Mouse (Mus musculus): ENCODE measurements around the gene Tbc1d22a. TPM values are rescaled to one million over a fixed set of nuclear protein-coding genes. Genes with fewer than 3 reads are reported as not detected.

Gene Tbc1d22a
- total RNA-seq, 2 experiments from 2014 or later: 33.5 to 34.5 TPM

DNA sequence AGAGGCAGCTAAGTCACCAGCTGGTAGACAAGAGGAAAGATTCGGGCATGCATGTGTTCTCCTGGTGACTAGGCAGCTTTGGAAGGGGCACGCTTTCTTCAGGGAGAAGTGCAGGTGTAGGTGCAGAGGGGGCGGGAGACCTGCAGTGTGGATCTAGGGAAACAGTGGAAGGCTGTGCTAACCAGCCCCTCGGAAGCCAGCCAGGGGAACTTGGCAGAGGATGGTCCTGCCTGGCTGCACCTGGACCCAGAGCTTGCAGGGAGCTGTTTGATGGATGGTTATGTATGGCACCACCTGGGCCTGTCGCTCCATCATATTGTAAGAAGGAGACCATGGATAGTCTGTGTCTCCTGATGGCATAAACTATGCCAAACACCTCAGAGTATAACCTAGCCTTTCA lies 214.2 kb downstream of the Tbc1d22a start:
- no peak for DNase-seq (ENCODE audit: extremely low spot score in 1 of 2, low spot score in 1 of 2)

DNA sequence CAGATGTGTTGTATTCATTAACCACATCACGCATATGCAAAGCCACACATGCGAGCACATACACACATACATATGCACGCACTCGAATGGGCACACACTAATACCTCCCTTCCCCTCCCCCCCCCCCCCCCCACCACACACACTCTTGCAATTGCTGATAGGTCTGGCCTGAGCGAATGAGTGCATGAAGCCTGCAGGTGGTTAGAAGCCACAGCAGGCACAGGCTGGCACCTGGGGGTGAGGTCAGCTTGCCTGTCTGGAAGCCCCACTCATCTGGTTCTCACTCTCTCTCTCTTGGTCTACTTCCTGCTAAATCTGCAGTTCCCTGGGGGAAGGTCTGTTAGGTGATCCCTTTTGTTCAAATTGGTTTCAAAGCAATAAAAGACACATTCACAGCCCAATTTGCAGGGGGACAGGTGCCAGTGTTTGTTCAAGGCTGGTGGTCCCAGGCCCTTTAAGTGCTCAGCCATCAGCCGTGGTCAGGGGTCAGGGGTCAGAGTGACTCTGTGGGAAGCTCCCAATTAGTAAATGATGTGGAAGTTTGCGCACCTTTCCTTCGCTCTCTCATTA lies 215.6 kb downstream of the Tbc1d22a start:
- no peak for DNase-seq (ENCODE audit: extremely low spot score in 1 of 2, low spot score in 1 of 2)

DNA sequence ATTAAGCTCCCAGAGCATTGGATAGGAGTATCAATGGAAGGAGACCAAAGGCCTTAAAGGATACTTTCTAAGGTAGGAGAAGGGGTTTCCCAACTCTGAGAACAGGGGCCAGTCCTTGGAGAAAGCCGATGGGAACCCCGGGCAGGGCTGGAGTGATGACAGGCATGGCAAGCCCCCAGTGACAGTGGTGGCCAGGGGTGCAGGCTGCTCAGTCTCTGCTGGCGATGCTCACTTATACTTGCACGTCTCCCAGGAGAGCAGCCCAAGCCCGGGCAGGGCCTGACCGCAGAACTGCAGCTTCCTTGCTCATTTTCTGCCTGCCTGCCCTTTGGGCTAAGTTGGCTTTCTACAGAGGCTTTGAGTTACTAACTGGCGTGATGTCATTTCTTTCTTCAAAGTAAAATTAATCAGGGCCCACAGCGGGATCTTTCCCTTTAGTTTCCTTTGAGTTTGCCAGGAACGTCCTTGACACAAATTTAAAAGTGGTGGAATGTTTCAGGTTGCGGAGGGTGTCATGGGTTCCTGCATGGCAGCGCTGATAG lies 217.4 kb downstream of the Tbc1d22a start:
- no peak for DNase-seq (ENCODE audit: extremely low spot score in 1 of 2, low spot score in 1 of 2)

DNA sequence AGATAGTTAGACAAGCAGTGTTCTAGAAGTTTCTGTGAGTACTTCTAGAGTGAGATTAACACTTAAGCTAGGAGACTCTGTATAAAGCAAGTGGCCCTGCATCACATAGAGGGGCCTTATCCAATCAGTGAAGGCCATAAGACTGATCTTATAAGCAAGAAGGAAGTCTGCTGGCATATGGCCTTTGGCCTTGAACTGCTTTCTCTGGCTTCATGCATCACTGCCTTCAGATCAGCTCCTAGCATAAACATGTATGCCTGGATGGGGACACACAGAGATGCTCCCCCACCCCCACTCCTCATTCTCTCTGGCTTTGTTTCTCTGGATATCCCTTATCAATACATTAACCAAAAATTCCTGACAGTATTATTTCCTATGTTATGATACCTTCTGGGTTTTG lies 218.5 kb downstream of the Tbc1d22a start:
- no peak for DNase-seq (ENCODE audit: extremely low spot score in 1 of 2, low spot score in 1 of 2)

DNA sequence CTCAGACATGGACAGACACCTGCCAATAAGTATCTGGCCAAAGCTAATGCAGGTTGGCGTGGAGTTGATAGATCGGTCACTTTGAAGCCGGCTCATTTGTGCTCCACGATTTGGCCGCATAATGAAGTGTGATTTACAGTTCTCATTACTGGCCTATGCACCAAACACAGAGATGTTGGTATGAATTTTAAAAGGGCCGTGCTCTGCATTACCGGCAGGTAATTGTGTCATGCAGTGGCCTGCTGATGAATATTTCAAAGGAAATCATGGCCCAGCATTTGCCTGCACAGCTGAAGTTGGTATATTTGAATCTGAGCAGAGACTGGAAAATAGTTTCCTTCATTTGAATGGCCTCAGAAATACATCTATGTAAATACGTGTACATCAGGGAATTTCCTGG lies 219.1 kb downstream of the Tbc1d22a start:
- DNase-seq (ENCODE audit: extremely low spot score in 1 of 2, low spot score in 1 of 2): no peak

DNA sequence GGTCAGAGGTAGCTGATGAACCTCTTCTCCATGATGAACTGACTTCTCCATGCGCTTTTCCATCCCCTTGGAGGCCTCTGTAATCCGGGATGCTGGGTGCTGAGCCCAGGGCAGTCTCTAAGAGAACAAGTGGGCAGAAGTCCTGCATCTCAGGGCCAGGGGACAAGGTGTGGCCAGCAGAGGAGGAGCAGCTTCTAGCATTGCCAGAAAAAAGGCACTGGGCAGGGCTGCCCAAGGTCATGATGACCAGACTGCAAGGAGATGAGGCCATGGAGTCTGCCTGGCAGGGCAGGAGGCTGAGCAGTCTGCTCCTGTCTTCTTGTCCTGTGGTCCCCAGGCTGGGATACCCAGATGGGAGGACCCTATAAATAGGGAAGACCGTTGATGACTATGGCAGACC lies 220.0 kb downstream of the Tbc1d22a start:
- DNase-seq (ENCODE audit: extremely low spot score in 1 of 2, low spot score in 1 of 2): no peak

DNA sequence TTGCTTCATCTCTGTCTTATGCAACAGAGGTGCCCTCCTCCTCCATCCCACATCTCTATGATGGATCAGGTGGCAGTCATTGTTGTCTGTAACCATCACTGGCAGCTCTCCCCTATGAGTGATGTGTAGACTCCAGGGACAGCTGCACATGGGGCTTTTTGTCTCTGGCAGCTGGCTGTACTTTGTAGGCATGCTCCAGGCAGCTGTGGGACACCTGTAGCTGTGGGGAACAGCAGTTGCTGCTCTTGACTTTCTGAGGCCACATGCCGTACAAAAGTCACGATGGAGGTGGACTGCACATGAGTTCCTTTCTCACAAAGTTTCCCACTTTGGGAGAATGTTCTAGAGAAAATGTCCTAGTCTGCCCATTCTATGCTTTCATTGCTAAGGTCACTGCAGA lies 223.1 kb downstream of the Tbc1d22a start:
- DNase-seq (ENCODE audit: extremely low spot score in 1 of 2, low spot score in 1 of 2): no peak

DNA sequence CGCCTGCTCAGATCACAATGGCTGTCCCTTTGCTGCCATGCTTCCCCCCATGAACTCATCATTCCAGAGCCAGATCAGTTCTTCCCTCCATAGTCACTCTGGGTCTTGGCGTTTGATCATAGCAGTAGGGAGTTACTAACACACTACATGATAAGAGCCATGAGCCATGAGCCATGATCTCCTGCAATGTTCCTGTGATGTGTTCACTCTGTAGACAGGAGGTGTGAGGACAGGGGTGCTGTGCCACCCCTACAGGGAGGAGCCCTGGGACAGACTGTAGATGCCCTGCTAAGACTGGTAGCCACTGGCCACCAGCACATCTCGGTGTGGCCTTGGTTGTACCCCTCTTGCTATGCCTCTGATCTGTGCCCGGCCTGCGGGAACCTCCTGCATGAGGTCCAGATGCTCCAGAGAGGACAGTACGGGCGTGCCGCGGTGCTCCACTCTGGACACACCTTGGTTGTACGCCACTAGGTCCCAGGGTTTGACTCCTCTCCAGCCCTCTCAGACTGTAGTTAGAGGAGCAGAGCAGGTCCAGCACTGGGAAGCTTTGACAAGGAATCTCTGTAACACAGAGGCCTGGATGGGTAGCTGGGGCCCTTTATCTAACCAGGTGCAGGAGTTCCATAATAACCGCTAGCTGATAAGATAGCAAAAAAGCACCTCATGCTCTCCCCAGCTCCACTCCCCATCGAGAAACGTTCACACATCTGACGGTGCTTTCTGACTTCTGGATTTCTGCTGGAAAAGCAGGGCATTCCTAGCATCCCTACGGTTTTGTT lies 224.9 kb downstream of the Tbc1d22a start:
- DNase-seq (ENCODE audit: extremely low spot score in 1 of 2, low spot score in 1 of 2): no peak

DNA sequence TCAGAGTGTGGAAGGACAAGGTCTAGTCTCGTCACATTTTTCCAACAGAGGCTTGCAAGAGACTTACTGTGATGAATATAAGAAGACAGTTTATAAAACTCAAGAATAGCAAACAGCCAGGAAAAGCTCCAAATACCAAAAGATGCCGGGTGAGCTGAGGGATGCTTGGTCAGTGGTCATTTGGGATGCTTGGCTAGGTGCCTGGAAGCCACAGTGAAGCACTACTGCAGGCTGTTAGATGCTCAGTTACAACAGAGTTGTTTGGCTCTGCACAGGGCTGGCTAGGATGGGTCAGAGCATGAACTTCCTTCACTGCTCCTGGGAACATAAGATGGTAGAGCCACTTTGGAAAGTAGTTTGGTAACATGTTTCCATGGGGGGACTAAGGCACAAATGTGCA lies 230.0 kb downstream of the Tbc1d22a start:
- no peak for DNase-seq (ENCODE audit: extremely low spot score in 1 of 2, low spot score in 1 of 2)

DNA sequence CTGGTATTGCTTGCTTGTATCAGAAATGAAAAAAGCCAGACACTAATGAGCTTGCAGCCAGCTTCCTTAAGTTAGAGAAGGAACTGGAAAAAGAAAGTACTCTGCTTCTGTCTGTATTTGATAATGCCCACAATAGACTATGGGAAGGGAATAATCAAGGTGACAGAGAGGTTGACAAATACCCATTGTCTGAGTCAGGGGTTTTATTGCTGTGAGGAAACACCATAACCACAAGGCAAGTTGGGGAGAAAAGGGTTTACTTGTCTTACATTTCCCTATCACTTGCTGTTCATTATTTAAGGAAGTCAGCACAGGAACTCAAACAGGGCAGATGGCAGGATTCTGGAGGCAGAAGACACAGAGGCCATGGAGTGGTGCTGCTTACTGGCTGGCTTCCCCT lies 231.8 kb downstream of the Tbc1d22a start:
- no peak for DNase-seq (ENCODE audit: extremely low spot score in 1 of 2, low spot score in 1 of 2)

- no peak for DNase-seq (ENCODE audit: extremely low spot score in 1 of 2, low spot score in 1 of 2)
These were observed 233.0 kb downstream of the Tbc1d22a start for GRCm38 (mm10) chr15:86447251-86447650.

DNA sequence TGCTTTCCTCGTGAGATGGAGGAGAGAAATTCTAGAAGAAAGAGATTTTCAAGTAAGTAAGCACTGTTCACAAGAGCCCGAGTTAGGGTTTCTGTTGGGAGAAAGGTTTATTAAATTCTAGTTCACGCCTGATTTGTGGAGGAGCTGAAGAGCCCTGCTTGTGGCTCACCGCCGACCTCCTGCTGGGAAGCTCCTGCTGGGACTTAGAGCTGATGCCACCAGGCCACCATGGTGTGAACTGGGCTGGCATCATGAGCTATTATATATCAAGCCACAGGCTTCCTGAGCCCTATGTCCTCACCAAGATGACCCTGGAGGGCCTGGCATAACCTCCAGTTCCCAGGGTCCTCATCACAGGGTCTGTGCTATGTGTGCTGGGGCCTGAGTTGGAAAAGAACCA lies 235.0 kb downstream of the Tbc1d22a start:
- DNase-seq (ENCODE audit: extremely low spot score in 1 of 2, low spot score in 1 of 2): no peak

DNA sequence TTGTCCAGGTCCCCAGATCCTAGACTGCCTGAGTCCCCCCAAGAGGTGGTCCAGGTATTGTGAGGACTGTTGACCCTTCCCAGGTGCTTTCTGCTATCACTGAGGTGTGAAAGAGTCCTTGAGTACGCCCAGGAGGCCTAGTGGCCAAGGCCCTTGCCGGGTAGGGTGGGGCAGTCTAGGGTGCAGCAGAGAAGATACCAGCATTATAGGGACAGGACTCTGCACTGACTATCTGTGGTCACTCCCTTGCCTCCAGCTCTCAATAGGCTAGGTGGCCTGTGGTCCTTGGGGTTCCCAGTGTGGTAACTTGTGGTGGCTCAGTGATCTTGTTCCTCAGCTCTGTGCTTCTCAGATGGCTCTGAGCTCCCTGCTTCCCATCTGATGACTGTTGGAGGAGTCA lies 235.5 kb downstream of the Tbc1d22a start:
- DNase-seq (ENCODE audit: extremely low spot score in 1 of 2, low spot score in 1 of 2): no peak

DNA sequence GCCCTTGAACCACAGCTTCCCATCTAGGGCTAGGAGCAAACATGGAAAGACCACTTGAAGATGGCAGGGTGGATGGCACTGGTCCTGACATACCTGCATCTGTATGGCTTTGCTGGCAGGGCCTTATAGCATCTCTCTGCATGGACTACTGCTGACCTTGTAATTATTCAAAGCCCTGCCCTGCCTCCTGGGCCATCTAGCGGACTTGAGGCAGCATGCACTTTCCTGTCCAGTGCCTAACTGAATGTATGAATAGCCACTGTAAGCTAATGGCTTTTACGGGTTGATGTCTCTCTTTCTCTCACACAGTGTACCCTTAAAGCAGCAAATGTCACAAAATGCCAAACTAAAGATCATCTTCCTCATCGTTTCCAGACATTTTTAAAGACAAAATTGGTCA lies 245.2 kb downstream of the Tbc1d22a start:
- DNase-seq (ENCODE audit: extremely low spot score in 1 of 2, low spot score in 1 of 2): no peak

GRCm38 (mm10) chr15:86462636-86463035 lies 248.4 kb downstream of the Tbc1d22a start:
- no peak for DNase-seq (ENCODE audit: extremely low spot score in 1 of 2, low spot score in 1 of 2)

GRCm38 (mm10) chr15:86468082-86468481 lies 253.8 kb downstream of the Tbc1d22a start:
- DNase-seq (ENCODE audit: extremely low spot score in 1 of 2, low spot score in 1 of 2): no peak

DNA sequence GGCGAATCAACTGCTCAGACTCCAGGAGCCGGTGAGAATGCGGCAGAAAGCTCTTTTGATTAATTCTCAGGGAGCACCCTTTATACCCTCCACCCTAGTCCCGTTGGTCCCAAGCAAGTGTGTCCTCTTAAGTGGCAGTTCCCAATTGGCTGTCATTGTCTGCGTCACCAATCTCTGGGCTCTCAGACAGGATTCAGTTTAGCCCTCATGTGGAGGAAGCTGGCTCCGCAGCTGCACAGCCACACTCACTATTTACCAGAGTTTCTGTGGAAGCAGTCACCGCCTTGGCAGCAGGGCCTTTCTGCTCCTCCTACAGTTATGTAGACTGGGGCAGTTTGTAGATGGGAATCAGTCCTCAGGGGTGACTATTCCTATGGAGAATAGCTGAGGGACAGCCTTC lies 256.9 kb downstream of the Tbc1d22a start:
- DNase-seq (ENCODE audit: extremely low spot score in 1 of 2, low spot score in 1 of 2): no peak

GRCm38 (mm10) chr15:86473473-86473872 lies 259.2 kb downstream of the Tbc1d22a start:
- DNase-seq (ENCODE audit: extremely low spot score in 1 of 2, low spot score in 1 of 2): no peak

GRCm38 (mm10) chr15:86474951-86475350 lies 260.7 kb downstream of the Tbc1d22a start:
- DNase-seq (ENCODE audit: extremely low spot score in 1 of 2, low spot score in 1 of 2): no peak

DNA sequence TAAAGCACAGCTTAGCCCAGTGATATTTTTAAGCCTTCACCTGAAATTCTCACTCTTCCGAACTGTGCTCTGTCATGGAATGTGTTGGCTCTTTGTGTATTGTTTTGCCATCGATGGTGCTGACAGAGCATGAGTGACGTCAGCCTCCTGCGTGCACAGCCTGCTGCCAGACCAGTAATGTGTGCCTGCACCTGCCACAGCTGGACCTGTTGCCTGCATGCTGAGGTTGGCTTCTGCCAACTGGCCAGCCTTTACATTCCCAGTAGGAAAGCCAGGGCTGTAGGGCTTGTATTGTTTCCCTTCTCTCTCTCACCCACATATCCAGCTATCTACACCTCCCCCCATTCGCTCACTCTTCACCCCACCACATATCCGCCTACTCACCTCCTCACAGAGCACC lies 262.2 kb downstream of the Tbc1d22a start:
- DNase-seq (ENCODE audit: extremely low spot score in 1 of 2, low spot score in 1 of 2): no peak

DNA sequence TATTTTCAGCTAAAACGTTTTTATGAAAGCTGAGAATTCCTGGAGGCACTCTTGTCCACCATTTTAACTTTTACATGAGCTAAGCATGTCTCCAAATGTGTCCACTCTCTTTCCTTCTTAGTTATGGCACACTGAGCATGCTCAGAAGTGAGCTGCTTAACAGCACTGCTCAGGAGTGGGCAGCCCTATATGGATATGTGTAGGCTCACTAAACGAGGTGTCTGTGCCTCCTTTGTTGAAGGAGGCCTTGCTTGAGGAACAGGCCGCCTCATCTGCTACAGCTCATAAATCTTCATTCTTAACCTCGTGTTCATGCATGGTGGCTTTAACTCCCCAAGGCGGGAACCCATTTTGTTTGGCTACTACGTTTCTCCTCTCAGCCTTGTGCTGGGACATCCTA lies 262.8 kb downstream of the Tbc1d22a start:
- DNase-seq (ENCODE audit: extremely low spot score in 1 of 2, low spot score in 1 of 2): no peak

DNA sequence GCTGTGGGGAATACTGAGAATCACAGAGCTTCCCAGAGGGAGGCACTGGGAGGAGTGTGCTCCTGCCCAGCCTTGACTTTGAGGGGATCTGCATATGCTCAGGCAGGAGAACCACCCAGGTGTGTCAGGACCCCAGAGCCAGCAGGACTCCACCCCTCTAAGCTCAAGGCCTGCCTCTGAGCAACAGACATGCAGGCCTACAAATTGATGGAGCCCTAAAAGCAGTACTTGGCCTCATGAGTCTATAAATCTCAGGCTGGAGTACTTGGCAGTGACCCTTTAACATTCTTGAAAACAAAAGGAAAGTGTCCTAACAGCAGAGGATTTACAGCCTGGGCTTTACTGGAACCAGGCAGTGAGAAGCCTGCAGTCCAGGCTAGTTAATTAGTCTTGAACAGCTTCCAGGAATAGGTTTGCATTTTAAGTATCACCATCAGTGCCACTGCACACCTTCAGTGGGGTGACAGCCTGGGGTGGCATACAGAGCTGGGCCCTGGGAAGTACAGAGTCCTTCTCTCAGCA lies 263.3 kb downstream of the Tbc1d22a start:
- no peak for DNase-seq (ENCODE audit: extremely low spot score in 1 of 2, low spot score in 1 of 2)

Measured in layer of hippocampus, postnatal 25 days (tissue).